8 mouse cellular contexts compared by ENCODE assay signal in genomic region chr2:136890716-136891067, GRCm38 (mm10). TPM values are rescaled to one million over a fixed set of nuclear protein-coding genes. Genes with fewer than 3 reads are reported as not detected.
DNase-seq lines count a peak whose midpoint lies in the region; ATAC-seq and TF ChIP-seq lines count a peak whose summit lies in the region.
"Not testable (repeated sequence)": the region's sequence is repeated elsewhere in the genome, so short reads cannot be mapped to it uniquely, and the experiment has no call there.

No protein-coding gene starts in this region.

- H3K27me3 ChIP-seq in MEL (ENCODE audit: control insufficient read depth in 1 of 2, insufficient read depth in 2 of 2, low read length in 2 of 2); embryonic facial prominence, embryonic 12.5 days; hindbrain, embryonic 13.5 days; midbrain, embryonic 16.5 days (ENCODE audit: control insufficient read depth, insufficient read depth, low read depth, low read length); stomach, postnatal 0 days (ENCODE audit: control insufficient read depth, insufficient read depth, low read length): not testable (repeated sequence)

- peak overlapping the region; percentile 86 for H3K27ac ChIP-seq in MEL (ENCODE audit: control insufficient read depth, low read depth, low read length)
- H3K27ac ChIP-seq in embryonic facial prominence, embryonic 12.5 days, result peak overlapping the region; percentile 84
- H3K27ac ChIP-seq in hindbrain, embryonic 13.5 days, result peak overlapping the region; percentile 96
- peak overlapping the region; percentile 99 for H3K27ac ChIP-seq in layer of hippocampus, adult 2 months
- peak overlapping the region; percentile 98 for H3K27ac ChIP-seq in midbrain, embryonic 16.5 days (ENCODE audit: low read length)
- peak overlapping the region; percentile 94 for H3K27ac ChIP-seq in stomach, postnatal 0 days (replicated peaks)

- TF ChIP-seq POLR2A in MEL (IDR thresholded peaks at IDR 0.05; ENCODE audit: control insufficient read depth in 1 of 2, insufficient read depth in 1 of 2, low read depth in 1 of 2, low read length in 2 of 2, poor library complexity in 1 of 2); lung, adult 2 months (IDR thresholded peaks at IDR 0.05; ENCODE audit: borderline replicate concordance, extremely low read depth, low read depth, low read length): not testable (repeated sequence)

- not testable (repeated sequence) for H3K9me3 ChIP-seq in MEL (replicated peaks; ENCODE audit: insufficient read depth, low read length); embryonic facial prominence, embryonic 12.5 days; hindbrain, embryonic 13.5 days; midbrain, embryonic 16.5 days (replicated peaks; ENCODE audit: control insufficient read depth, low read length, poor library complexity, severe bottlenecking); stomach, postnatal 0 days (ENCODE audit: control insufficient read depth, low read length)

- ATAC-seq in embryonic facial prominence, embryonic 12.5 days (ENCODE audit: insufficient number of reproducible peaks, insufficient read depth, low FRiP score, low TSS enrichment), result peak; percentile 72
- ATAC-seq in frontal cortex, adult (ENCODE audit: low TSS enrichment), result peak; percentile 29
- peak; percentile 73; the same call in 1 of the 2 replicates for ATAC-seq in hindbrain, embryonic 13.5 days (ENCODE audit: low FRiP score)
- ATAC-seq in midbrain, embryonic 16.5 days, result peak; percentile 67
- peak; percentile 71 for ATAC-seq in stomach, postnatal 0 days (ENCODE audit: low FRiP score, low TSS enrichment)

- peak overlapping the region; percentile 45 for H3K4me2 ChIP-seq in embryonic facial prominence, embryonic 12.5 days (replicated peaks)
- H3K4me2 ChIP-seq in hindbrain, embryonic 13.5 days, result peak overlapping the region; percentile 55
- peak overlapping the region; percentile 56 for H3K4me2 ChIP-seq in midbrain, embryonic 16.5 days (ENCODE audit: low read length)
- H3K4me2 ChIP-seq in stomach, postnatal 0 days (replicated peaks; ENCODE audit: low read depth), result peak overlapping the region; percentile 56

- peaks cover 19% of the 10 kb centered on the region for H3K79me2 ChIP-seq in MEL (ENCODE audit: control insufficient read depth, insufficient read depth, low read length, poor library complexity)

- not testable (repeated sequence) for TF ChIP-seq CTCF in MEL (IDR thresholded peaks at IDR 0.05 in 2 of 3, conservative IDR thresholded peaks at IDR 0.05 in 1 of 3; ENCODE audit: control insufficient read depth in 1 of 3, insufficient read depth in 1 of 3, low read depth in 2 of 3, low read length in 3 of 3, poor library complexity in 1 of 3, severe bottlenecking in 1 of 3); layer of hippocampus, adult 2 months (conservative IDR thresholded peaks at IDR 0.05); lung, adult 2 months (IDR thresholded peaks at IDR 0.05; ENCODE audit: insufficient read depth, low read length); stomach, postnatal 0 days (IDR thresholded peaks at IDR 0.05; ENCODE audit: low read depth)

- 6% methylated on average over 15 of the region's 15 CpGs for WGBS in embryonic facial prominence, embryonic 12.5 days
- 7% methylated on average over 15 of the region's 15 CpGs for WGBS in hindbrain, embryonic 13.5 days
- WGBS in lung, adult 2 months, result 3% methylated on average over 15 of the region's 15 CpGs
- WGBS in midbrain, embryonic 16.5 days, result 7% methylated on average over 15 of the region's 15 CpGs
- whole genome bisulfite sequencing in stomach, postnatal 0 days, result 6% methylated on average over 15 of the region's 15 CpGs

- not testable (repeated sequence) for H3K4me1 ChIP-seq in MEL (ENCODE audit: control insufficient read depth in 1 of 2, insufficient read depth in 2 of 2, low read length in 2 of 2); embryonic facial prominence, embryonic 12.5 days; lung, adult 2 months (ENCODE audit: control insufficient read depth, insufficient read depth, low read length); stomach, postnatal 0 days (replicated peaks; ENCODE audit: control insufficient read depth, insufficient read depth)
- H3K4me1 ChIP-seq in hindbrain, embryonic 13.5 days (replicated peaks), result peaks cover 20% of the 10 kb centered on the region
- H3K4me1 ChIP-seq in midbrain, embryonic 16.5 days (ENCODE audit: control insufficient read depth, insufficient read depth, low read length), result peaks cover 21% of the 10 kb centered on the region

- not testable (repeated sequence) for TF ChIP-seq RAD21 in MEL (IDR thresholded peaks at IDR 0.05; ENCODE audit: low read depth, low read length)

- not testable (repeated sequence) for TF ChIP-seq EP300 in MEL (IDR thresholded peaks at IDR 0.05; ENCODE audit: low read depth in 1 of 2, low read length in 2 of 2); stomach, postnatal 0 days (optimal IDR thresholded peaks at IDR 0.05)

- H3K4me3 ChIP-seq in MEL (ENCODE audit: control insufficient read depth in 1 of 2, insufficient read depth in 1 of 2, low read depth in 2 of 2, low read length in 2 of 2), result peak overlapping the region; percentile 91 to 98
- peak overlapping the region; percentile 87 for H3K4me3 ChIP-seq in embryonic facial prominence, embryonic 12.5 days
- H3K4me3 ChIP-seq in hindbrain, embryonic 13.5 days, result peak overlapping the region; percentile 68
- peak overlapping the region; percentile 95 for H3K4me3 ChIP-seq in layer of hippocampus, adult 2 months
- H3K4me3 ChIP-seq in lung, adult 2 months (replicated peaks; ENCODE audit: extremely low read depth, low read depth, low read length), result peak overlapping the region; percentile 93
- H3K4me3 ChIP-seq in midbrain, embryonic 16.5 days (ENCODE audit: low read depth, low read length), result peak overlapping the region; percentile 79
- peak overlapping the region; percentile 81 for H3K4me3 ChIP-seq in stomach, postnatal 0 days (ENCODE audit: low read depth, low read length)

- peaks cover under 1 to 16% of the 10 kb centered on the region in 2 experiments; a peak in 3 of 4 replicates for H3K36me3 ChIP-seq in MEL (ENCODE audit: control insufficient read depth in 1 of 2, insufficient read depth in 2 of 2, low read length in 2 of 2)
- H3K36me3 ChIP-seq in embryonic facial prominence, embryonic 12.5 days; hindbrain, embryonic 13.5 days; midbrain, embryonic 16.5 days (ENCODE audit: control insufficient read depth, insufficient read depth, low read length); stomach, postnatal 0 days (ENCODE audit: control insufficient read depth, insufficient read depth, low read length): not testable (repeated sequence)

- H3K9ac ChIP-seq in MEL (ENCODE audit: control insufficient read depth, low read depth, low read length, poor library complexity, severe bottlenecking), result peak overlapping the region; percentile 93
- H3K9ac ChIP-seq in embryonic facial prominence, embryonic 12.5 days, result peak overlapping the region; percentile 66
- H3K9ac ChIP-seq in hindbrain, embryonic 13.5 days, result peak overlapping the region; percentile 80
- peak overlapping the region; percentile 90 for H3K9ac ChIP-seq in midbrain, embryonic 16.5 days (ENCODE audit: low read depth, low read length)
- H3K9ac ChIP-seq in stomach, postnatal 0 days (ENCODE audit: low read length), result peak overlapping the region; percentile 75

- DNase-seq in MEL (ENCODE audit: low read depth, low spot score); layer of hippocampus, adult 2 months (ENCODE audit: low spot score in 2 of 2); lung, adult 2 months; stomach, postnatal 0 days (ENCODE audit: low spot score): not testable (repeated sequence)

RNA-seq across cellular contexts. Expression of gene Slx4ip, which starts 0.3 kb away (rescaled TPM):
- 1.1 and 1.3 TPM in 2 replicates for total RNA-seq in MEL (2012; rRNA removed)
- polyA plus RNA-seq in MEL (2012; ENCODE audit: insufficient read depth in 1 of 2, insufficient read length in 2 of 2, low read depth in 1 of 2, low replicate concordance in 2 of 2, missing spikeins in 1 of 2), result 1 to 10 TPM in 1 of 2 experiments, not detected in 1; 2.5 TPM
- polyA plus RNA-seq in embryonic facial prominence, embryonic 12.5 days (2016; fragmentation: Nextera tagmentation; extraction: Ambion mirVana), result 9.0 and 9.5 TPM in 2 replicates
- polyA plus RNA-seq in hindbrain, embryonic 13.5 days (2015; fragmentation: Nextera tagmentation; extraction: Ambion mirVana), result 14.1 and 14.6 TPM in 2 replicates
- total RNA-seq in layer of hippocampus, adult 2 months (2021), result 1 to 10 TPM; 7.8 to 8.4 TPM
- 0.38 and 0.70 TPM in 2 replicates for polyA plus RNA-seq in lung, adult 2 months (2012; rRNA removed)
- 13.2 and 15.7 TPM in 2 replicates for polyA plus RNA-seq in midbrain, embryonic 16.5 days (2015; fragmentation: Nextera tagmentation; extraction: Ambion mirVana)
- polyA plus RNA-seq in stomach, postnatal 0 days (2015; fragmentation: Nextera tagmentation; extraction: Ambion mirVana), result 2.1 TPM in 2 replicates

RNA-seq across cellular contexts. Expression of gene AL731706.1, which starts 0.5 kb away (rescaled TPM):
- 14.2 and 16.3 TPM in 2 replicates for total RNA-seq in MEL (2012; rRNA removed)
- polyA plus RNA-seq in MEL (2012; ENCODE audit: insufficient read depth in 1 of 2, insufficient read length in 2 of 2, low read depth in 1 of 2, low replicate concordance in 2 of 2, missing spikeins in 1 of 2), result 10 to 100 TPM in 1 of 2 experiments, not detected in 1; 13.5 TPM
- polyA plus RNA-seq in embryonic facial prominence, embryonic 12.5 days (2016; fragmentation: Nextera tagmentation; extraction: Ambion mirVana), result 27.0 and 31.7 TPM in 2 replicates
- polyA plus RNA-seq in hindbrain, embryonic 13.5 days (2015; fragmentation: Nextera tagmentation; extraction: Ambion mirVana), result 21.1 and 23.0 TPM in 2 replicates
- total RNA-seq in layer of hippocampus, adult 2 months (2021), result 10 to 100 TPM; 14.8 to 15.8 TPM
- polyA plus RNA-seq in lung, adult 2 months (2012; rRNA removed), result 2.6 and 5.3 TPM in 2 replicates
- 16.6 and 17.0 TPM in 2 replicates for polyA plus RNA-seq in midbrain, embryonic 16.5 days (2015; fragmentation: Nextera tagmentation; extraction: Ambion mirVana)
- polyA plus RNA-seq in stomach, postnatal 0 days (2015; fragmentation: Nextera tagmentation; extraction: Ambion mirVana), result 26.3 and 33.2 TPM in 2 replicates

RNA-seq across cellular contexts. Expression of gene Mkks, which starts 0.5 kb away (rescaled TPM):
- 3.4 and 4.0 TPM in 2 replicates for total RNA-seq in MEL (2012; rRNA removed)
- polyA plus RNA-seq in MEL (2012; ENCODE audit: insufficient read depth in 1 of 2, insufficient read length in 2 of 2, low read depth in 1 of 2, low replicate concordance in 2 of 2, missing spikeins in 1 of 2), result 1 to 10 TPM in 1 of 2 experiments, not detected in 1; 5.1 TPM
- 13.0 and 16.0 TPM in 2 replicates for polyA plus RNA-seq in embryonic facial prominence, embryonic 12.5 days (2016; fragmentation: Nextera tagmentation; extraction: Ambion mirVana)
- 12.8 and 14.2 TPM in 2 replicates for polyA plus RNA-seq in hindbrain, embryonic 13.5 days (2015; fragmentation: Nextera tagmentation; extraction: Ambion mirVana)
- 10 to 100 TPM; 23.2 to 23.3 TPM for total RNA-seq in layer of hippocampus, adult 2 months (2021)
- 3.6 and 4.7 TPM in 2 replicates for polyA plus RNA-seq in lung, adult 2 months (2012; rRNA removed)
- polyA plus RNA-seq in midbrain, embryonic 16.5 days (2015; fragmentation: Nextera tagmentation; extraction: Ambion mirVana), result 12.1 and 12.8 TPM in 2 replicates
- 10.8 and 15.6 TPM in 2 replicates for polyA plus RNA-seq in stomach, postnatal 0 days (2015; fragmentation: Nextera tagmentation; extraction: Ambion mirVana)

RNA-seq across cellular contexts. Expression of gene AL731706.2, which starts 5.2 kb away (rescaled TPM):
- not detected in 2 replicates for total RNA-seq in MEL (2012; rRNA removed)
- polyA plus RNA-seq in MEL (2012; ENCODE audit: insufficient read depth in 1 of 2, insufficient read length in 2 of 2, low read depth in 1 of 2, low replicate concordance in 2 of 2, missing spikeins in 1 of 2), result 10 to 100 TPM in 1 of 2 experiments, not detected in 1; 51.2 TPM
- 18.4 and 33.5 TPM in 2 replicates for polyA plus RNA-seq in embryonic facial prominence, embryonic 12.5 days (2016; fragmentation: Nextera tagmentation; extraction: Ambion mirVana)
- polyA plus RNA-seq in hindbrain, embryonic 13.5 days (2015; fragmentation: Nextera tagmentation; extraction: Ambion mirVana), result 29.6 and 37.6 TPM in 2 replicates
- total RNA-seq in layer of hippocampus, adult 2 months (2021), result 10 to 100 TPM; 27.9 to 34.3 TPM
- not detected in 2 replicates for polyA plus RNA-seq in lung, adult 2 months (2012; rRNA removed)
- 17.8 and 27.2 TPM in 2 replicates for polyA plus RNA-seq in midbrain, embryonic 16.5 days (2015; fragmentation: Nextera tagmentation; extraction: Ambion mirVana)
- polyA plus RNA-seq in stomach, postnatal 0 days (2015; fragmentation: Nextera tagmentation; extraction: Ambion mirVana), result 21.3 and 27.6 TPM in 2 replicates
